Mouse (Mus musculus) left cerebral cortex, adult 8-10 months (tissue): ENCODE results near the gene Rfc5. TPM values are rescaled to one million over a fixed set of nuclear protein-coding genes. Genes with fewer than 3 reads are reported as not detected.
A peak's percentile ranks its signal among the peaks of the same experiment; 100 is the strongest.
"Not testable (repeated sequence)": the region's sequence is repeated elsewhere in the genome, so short reads cannot be mapped to it uniquely, and the experiment has no call there.

ENCODE experiments used
- DNase-seq, 2 experiments: peaks; one replicate each; pipeline ENCODE4 v3.0.0; 2022; ENCODE audit warnings: low spot score in 2 of 2
- total RNA-seq, 4 experiments: library from RNA; stranded (reverse); gene quantifications; 2 replicates each; pipeline ENCODE4 v1.2.4; 2022

Gene Rfc5
- total RNA-seq, 4 experiments from 2014 or later = 11.6 to 18.0 (median 16.3) TPM

- DNase-seq = peak in 1 of 2 experiments; percentile 47
These were observed 40.6 kb downstream of the Rfc5 start for GRCm38 (mm10) chr5:117348279-117348678.

DNA sequence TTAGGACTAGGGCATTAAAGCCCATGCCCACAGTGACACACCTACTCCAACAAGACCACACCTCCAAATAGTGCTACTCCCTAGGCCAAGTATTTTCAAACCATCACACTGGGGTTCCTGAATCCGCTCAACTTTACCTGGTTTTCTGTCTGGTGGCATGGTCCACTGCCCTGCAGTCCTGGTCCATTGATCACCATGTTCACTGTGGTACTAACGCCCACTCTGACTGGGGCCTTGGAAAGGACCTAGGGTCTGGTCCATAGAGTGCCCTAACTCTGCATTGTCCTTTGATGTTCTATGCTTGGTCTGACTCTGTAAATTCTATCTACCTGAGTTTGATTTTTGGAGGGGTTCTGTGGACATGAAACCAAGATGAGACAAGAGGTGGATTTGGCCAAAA lies 41.0 kb downstream of the Rfc5 start:
- DNase-seq = no peak

DNA sequence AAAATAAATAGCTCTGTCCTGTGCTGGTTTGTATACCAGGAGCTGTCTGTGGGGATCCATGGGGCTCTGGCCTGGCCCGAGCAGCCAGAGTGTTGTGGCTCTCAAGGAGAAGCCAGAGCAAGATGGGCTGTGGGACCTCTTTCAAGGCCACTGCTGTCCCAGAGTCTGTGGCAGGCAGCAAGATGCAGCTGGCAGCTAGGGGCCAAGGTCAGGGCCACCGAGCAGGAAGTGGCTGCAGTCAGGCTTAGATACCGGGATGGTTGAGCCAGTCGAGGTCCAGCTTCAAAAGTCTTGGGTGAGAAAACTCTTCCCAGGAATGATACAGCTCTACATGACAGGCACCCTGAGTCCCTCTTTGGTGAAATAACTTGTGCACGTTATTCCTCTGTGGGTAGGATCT lies 41.8 kb downstream of the Rfc5 start:
- DNase-seq = no peak

- no peak for DNase-seq
These were observed 42.6 kb downstream of the Rfc5 start for GRCm38 (mm10) chr5:117346281-117346680.

- no peak for DNase-seq
These were observed 43.3 kb downstream of the Rfc5 start for GRCm38 (mm10) chr5:117345432-117345976.

- DNase-seq = not testable (repeated sequence)
These were observed 44.4 kb downstream of the Rfc5 start for GRCm38 (mm10) chr5:117344496-117344895.

DNA sequence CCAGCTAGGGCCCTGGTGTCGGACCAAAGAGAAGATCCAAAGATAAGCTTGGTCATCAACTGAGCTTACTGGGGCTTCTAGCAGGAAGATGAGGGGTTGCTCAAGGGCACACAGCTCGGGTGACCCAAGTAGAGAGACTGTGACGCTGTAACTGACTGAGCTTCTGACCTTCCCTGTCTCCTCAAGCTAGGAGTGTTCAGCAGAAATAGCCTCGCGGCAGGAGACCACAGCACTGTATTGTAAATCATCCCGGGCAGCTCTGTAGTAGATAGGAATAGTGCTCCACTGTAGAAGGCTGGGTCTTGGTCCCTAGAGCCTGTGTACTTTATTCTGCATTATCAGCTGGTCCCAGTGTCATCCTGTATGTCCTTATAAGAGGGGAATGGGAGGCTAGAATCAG lies 47.0 kb downstream of the Rfc5 start:
- DNase-seq = no peak

DNA sequence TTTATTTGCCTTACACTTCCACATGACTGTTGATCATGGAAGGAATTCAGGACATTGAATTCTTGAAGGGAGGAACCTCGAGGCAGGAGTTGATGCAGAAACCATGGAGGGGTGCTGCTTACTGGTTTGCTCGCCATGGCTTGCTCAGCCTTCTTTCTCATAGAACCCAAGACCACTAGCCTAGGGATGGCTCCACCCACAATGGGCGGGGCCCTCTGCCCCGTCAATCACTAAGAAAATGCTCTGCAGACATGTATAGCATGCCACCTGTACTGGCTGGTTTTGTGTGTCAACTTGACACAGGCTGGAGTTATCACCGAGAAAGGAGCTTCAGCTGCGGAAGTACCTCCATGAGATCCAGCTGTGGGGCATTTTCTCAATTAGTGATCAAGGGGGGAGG lies 48.8 kb downstream of the Rfc5 start:
- DNase-seq = no peak

DNA sequence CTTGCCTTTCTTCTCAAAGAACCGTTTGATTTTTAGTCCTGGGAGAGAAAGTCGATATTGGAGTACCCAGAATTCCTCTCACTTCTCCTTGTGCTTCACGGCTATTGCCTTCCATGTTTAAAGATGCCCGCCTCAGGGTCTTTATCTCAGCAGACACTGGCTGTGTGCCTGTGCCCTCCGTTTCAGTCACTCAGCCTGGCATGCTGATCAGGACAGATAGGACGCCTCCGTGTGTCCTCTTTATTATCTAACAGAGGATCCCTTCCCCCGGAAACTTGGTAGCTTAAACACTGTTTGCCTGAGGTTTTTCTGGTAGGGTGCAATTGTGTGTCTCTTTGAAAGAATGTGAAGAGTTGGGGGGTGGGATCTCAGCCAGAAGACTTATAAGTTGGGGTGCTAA lies 50.3 kb downstream of the Rfc5 start:
- no peak for DNase-seq

- no peak for DNase-seq
These were observed 50.8 kb downstream of the Rfc5 start for GRCm38 (mm10) chr5:117337999-117338398.

GRCm38 (mm10) chr5:117330457-117330856 lies 58.4 kb downstream of the Rfc5 start:
- DNase-seq = no peak

Other genes with a start within 250 kb of the Rfc5 start
- gene Pebp1, start 101.4 kb downstream of the Rfc5 start, total RNA-seq = 100 to 1,000 TPM; 654 to 708 (median 665) TPM
- gene Vsig10, start 70.0 kb downstream of the Rfc5 start, total RNA-seq = 1 to 10 TPM; 1.7 to 3.6 (median 2.1) TPM
- 100 to 1,000 TPM; 263 to 297 (median 279) TPM for gene Wsb2, start 31.7 kb downstream of the Rfc5 start, total RNA-seq
- 10 to 100 TPM; 40.3 to 43.9 (median 41.3) TPM for gene Ksr2, start 25.0 kb upstream of the Rfc5 start, total RNA-seq